Mouse (Mus musculus) liver, embryonic 14.5 days (tissue): ENCODE data around the gene Zfp113.

Source experiments
- CTCF ChIP-seq: IDR thresholded peaks from 2 replicates; pipeline ENCODE4 v1.5.1; 2016; ENCODE audit warnings: antibody characterized with exemption, low read depth, control low read depth
- EP300 ChIP-seq: IDR thresholded peaks from 2 replicates; pipeline ENCODE4 v1.6.1; 2016; ENCODE audit warnings: antibody characterized with exemption, low read depth

DNA sequence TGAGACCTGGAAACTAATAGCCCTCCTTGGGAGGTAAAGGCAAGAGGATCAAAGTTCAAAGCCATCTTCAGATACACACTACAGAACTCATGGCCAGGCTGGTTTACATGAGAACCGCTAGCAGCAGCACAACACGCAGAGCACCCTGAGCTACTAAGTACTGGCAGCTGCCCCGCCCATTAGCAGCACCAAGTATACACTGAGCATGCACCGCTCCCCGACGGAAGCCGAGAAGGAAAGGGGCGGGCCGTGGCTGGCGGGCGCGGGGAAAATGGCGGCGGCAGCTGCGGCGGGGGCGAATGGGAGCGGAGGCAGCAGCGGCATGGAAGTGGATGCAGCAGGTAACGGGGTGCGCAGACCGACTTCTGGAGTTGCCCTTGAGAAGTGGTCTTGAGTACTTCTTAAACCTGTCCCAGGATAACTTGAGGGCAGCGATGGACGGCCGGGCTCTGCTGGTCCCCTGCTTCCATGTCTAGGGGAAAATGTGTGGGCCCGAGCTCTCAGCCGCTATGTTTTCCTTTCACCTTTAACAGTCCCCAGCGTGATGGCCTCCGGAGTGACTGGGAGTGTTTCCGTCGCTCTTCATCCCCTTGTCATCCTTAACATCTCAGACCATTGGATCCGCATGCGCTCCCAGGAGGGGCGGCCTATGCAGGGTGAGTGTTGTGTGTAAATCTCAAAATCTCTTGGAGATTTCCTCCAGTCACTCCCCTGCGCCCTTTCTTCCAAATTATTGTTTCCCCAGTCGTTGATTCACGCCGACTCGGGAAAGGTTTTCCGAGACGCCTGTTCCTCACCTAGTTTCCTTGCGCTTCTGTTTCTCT is 5.5 kb upstream of the Zfp113 start, which contains the start of gene Cops6:
- TF ChIP-seq CTCF, result no peak
- TF ChIP-seq EP300, result no peak
